Mouse (Mus musculus): ENCODE data around the gene Efnb1.

Gene Efnb1

GRCm38 (mm10) chrX:99153266-99153646 lies 17.3 kb downstream of the Efnb1 start:
- no peak for DNase-seq (ENCODE audit: low spot score in 2 of 2)

DNA sequence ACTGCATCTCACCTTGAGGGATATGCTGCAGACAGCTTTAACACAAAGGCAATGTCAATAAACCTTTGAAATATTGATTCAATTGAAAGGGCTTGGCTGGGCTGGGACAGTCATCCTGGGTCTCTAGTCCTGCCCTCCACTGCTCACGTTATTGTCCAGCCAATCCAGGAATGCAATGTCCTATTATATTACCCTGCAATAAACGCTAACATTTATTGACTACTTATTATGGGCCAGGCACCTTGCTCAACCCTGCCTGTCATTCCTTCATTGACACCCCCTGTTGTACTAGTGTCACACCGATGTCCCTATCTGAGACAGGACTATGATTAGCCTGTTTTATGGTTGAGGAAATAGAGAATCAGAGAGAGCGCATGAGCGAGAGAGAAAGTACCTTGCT lies 18.4 kb downstream of the Efnb1 start:
- no peak for DNase-seq (ENCODE audit: low spot score in 2 of 2)

- DNase-seq (ENCODE audit: low spot score in 2 of 2): no peak
Observed at GRCm38 (mm10) chrX:99159020-99159419, 23.1 kb downstream of the Efnb1 start.

DNA sequence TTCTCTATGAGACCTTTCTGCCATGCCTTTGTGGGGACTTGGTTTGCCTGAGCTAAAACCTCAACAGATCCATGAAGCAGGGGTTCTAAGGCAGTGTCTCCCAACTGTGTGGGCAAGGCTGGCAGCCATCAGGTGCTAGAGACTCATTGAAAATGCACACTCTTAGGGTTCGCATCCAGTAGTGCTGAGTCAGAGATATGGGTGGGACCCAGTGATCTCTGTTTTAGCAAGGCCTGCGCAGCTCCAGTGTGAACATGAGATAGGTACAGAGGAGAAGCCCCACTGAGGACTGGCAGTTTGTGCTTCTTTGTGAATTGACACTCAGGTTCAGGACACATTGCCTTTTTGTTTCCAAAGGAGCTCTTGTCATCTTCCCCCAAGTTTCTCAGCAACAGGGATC lies 28.2 kb downstream of the Efnb1 start:
- no peak for DNase-seq (ENCODE audit: low spot score in 2 of 2)

- DNase-seq (ENCODE audit: low spot score in 2 of 2): no peak
Observed at GRCm38 (mm10) chrX:99164855-99165368, 29.0 kb downstream of the Efnb1 start.

DNA sequence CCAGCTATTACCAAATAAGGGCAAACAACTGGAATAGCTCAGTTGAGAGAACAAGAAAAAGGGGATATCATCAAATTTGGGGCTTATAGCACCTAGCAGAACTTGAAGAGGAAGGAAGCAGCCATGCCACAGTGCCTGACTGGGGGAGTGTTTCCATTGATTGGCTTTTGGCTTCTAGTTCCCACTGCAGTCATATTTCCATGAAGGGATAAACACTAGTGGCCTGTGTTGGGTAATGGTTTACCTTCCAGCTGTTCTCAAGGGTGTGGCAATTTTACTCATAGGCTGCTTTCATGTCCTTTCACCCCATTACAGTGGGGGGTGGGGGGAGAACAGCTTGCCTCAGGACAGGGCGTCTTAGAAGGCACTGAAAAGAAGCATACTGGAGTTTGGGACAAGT lies 31.1 kb downstream of the Efnb1 start:
- no peak for DNase-seq (ENCODE audit: low spot score in 2 of 2)

- DNase-seq (ENCODE audit: low spot score in 2 of 2): no peak
Observed at GRCm38 (mm10) chrX:99167550-99167949, 31.6 kb downstream of the Efnb1 start.

DNA sequence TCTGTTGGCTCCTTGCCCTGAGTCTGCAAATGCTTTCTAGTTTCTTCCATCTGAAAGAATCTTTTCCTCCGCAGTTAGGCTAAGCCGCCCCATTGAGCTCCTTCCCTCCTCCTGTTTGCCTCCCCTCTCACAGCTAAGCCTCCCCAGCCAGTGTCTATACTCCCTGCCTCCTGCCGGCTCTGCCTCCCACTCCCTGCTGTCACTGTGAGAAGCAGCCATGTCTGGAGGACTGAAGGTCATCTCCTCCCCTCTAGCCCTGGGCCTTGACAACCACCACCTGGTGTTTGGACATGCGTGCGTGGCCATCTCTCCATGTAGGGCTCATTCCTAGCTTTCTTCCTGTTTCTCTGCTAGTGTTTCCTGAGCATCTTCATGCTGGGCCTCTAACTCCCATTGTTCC lies 36.4 kb downstream of the Efnb1 start:
- no peak for DNase-seq (ENCODE audit: low spot score in 2 of 2)

DNA sequence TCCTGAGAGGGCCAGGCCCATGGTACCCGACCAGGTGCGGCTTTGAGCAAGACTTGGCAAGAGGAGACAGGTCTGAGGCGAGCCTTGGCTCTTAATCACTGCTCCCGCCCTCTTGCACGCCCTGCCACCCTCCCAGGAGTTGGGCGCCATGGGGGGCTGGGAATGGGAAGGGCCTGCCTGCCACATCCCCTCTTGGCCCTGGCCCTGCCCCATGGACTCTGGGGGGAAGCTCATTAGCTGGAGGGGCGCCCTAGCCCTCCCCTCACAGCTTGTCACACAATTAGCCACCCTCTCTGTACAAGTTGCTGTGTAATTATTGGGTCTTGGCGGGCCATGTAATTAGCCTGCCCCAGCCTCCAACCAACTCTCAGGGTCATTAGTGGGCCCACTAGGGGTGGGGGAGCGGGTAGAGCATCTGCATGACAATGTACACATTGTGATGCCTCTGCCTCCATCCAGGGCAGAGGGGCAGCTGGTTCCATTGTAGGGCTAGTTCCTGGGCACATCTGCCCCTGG lies 49.2 kb downstream of the Efnb1 start:
- no peak for DNase-seq (ENCODE audit: low spot score in 2 of 2)

DNA sequence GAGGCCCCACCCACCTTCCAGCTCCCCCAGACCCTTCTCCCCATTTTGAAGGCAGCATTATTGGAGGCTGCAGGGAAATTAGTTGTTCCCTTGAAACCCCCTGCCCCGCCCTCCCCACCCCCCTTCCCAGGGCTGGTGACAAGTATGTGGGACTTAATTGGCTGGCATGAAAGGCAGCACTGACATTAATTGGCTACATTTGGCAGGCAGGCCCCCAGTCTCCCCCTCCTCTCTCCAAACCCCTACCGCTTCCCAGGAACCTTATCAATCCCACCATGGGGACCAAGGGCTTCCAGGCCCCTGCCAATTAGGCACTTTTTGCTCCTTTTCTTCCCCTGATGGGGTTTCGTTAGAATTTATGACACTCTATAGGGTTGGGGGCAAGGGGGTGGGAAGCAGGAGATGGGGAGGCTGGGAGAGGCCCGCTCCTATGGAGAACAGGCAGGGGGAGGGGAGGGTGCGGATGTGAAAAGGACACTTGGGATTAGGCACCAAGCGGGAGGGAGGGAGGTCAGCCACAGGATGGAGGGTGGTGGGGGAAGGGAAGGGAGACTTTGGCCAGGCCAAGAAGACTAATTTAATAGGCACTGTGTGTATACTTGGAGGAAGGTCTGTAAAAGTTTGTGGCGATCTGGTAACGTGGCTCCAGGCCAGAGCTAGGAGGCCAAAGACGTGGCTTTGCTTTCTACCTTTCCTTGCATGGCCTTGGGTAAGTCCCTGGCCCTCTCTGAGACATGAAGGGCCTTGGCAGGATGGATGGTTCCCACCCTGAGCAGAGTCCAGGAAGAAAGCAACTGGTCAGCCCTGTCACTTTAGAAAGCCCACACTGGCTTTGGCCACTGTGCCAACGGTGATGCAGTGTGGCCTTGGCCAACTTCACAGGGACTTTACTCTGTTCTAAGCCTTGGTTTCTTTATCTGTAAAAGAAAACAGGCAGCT lies 50.8 kb downstream of the Efnb1 start:
- DNase-seq (ENCODE audit: low spot score in 2 of 2): no peak

DNA sequence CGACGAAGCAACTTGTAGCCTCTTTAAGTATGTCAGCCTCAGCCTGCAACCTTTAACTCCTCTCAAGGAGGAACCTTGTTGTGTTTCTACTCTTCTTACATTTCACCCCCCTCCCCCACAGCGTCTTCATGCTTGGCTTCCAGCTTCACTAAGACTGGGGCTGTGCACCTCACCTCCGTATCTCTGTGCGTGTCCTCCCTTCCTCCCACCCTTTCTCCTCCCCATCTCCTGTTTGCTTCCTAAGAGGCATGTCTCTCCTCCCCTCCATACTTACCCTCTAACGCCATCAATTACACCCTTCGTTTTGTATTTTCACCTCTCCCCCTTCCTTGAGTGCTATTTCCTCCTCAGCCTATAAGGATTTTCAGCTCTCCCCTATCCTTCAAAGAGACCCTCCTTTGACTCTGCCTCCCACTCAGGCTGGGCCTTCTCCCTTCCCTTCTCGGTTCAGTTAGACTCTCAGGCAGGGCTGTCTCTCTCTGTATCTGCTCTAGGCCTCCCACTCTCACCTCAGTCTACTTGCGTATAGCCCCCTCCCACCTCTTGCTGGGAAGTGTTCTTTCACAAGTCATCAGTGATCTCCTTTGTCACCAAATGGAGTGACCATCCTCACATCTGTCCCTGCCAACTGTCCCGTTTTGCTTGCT lies 55.6 kb downstream of the Efnb1 start:
- no peak for DNase-seq (ENCODE audit: low spot score in 2 of 2)

DNA sequence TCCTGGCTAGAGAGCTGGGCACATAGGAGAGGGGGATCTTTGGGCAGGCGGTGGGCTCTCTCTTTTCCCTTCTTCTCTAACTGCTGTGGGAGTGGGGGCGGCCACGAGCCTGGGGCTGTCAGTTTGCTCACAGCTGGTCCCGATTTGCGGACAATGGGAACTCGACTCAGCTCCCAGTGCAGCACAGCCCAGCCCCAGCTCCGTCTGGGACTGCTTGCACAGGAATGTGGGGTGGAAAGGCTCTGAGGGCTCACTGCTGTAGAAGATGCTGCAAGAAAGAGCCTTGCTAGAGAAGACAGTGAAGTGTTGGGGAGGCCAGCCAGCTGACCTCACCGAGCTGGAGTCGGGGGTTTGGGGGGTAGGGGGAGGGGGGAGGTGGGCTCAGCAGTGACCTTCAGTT lies 61.0 kb downstream of the Efnb1 start:
- DNase-seq (ENCODE audit: low spot score in 2 of 2): no peak

- no peak for DNase-seq (ENCODE audit: low spot score in 2 of 2)
Observed at GRCm38 (mm10) chrX:99198532-99198931, 62.6 kb downstream of the Efnb1 start.
